Mouse (Mus musculus) lung, adult 2 months (tissue): ENCODE results near the gene Zg16. TPM values are rescaled to one million over a fixed set of nuclear protein-coding genes. Genes with fewer than 3 reads are reported as not detected.
"Not testable (repeated sequence)": the region's sequence is repeated elsewhere in the genome, so short reads cannot be mapped to it uniquely, and the experiment has no call there.

ENCODE experiments used
- DNase-seq: peaks from one replicate; pipeline ENCODE4 v3.0.0; 2022
- H3K4me1 ChIP-seq: fragments of 200-500 bp; 2 replicates; pipeline ENCODE4 v1.6.1; 2011; ENCODE audit warnings: low read length; ENCODE audit not compliant: control insufficient read depth, insufficient read depth
- H3K4me3 ChIP-seq: fragments of 200-500 bp; replicated peaks from 2 replicates; pipeline ENCODE3; 2011; ENCODE audit warnings: low read depth, mild to moderate bottlenecking, control low read depth, low read length; ENCODE audit errors: extremely low read depth
- CTCF ChIP-seq: fragments of 200-500 bp; IDR thresholded peaks from 2 replicates; pipeline ENCODE4 v1.5.1; 2011; ENCODE audit warnings: mild to moderate bottlenecking, low read length, control low read depth; ENCODE audit not compliant: insufficient read depth
- POLR2A ChIP-seq: fragments of 200-500 bp; IDR thresholded peaks from 2 replicates; pipeline ENCODE4 v1.6.1; 2011; ENCODE audit warnings: low read depth, mild to moderate bottlenecking, control low read depth, low read length, borderline replicate concordance; ENCODE audit errors: extremely low read depth
- WGBS: fragments of 180-500 bp; shearing (Covaris S2); methylation state at CpG from one replicate; pipeline ENCODE4 v1.1.7; 2018; 5-methylcytosine and 5-hydroxymethylcytosine counted together
- polyA plus RNA-seq: library from polyadenylated mRNA; depleted of rRNA; stranded (reverse); fragments of >200 nt; gene quantifications from 2 replicates; pipeline ENCODE4 v1.2.3, GENCODE M21; 2012; rRNA removed

The Zg16 gene
- 0.37 and 19.0 TPM in 2 replicates for polyA plus RNA-seq

DNA sequence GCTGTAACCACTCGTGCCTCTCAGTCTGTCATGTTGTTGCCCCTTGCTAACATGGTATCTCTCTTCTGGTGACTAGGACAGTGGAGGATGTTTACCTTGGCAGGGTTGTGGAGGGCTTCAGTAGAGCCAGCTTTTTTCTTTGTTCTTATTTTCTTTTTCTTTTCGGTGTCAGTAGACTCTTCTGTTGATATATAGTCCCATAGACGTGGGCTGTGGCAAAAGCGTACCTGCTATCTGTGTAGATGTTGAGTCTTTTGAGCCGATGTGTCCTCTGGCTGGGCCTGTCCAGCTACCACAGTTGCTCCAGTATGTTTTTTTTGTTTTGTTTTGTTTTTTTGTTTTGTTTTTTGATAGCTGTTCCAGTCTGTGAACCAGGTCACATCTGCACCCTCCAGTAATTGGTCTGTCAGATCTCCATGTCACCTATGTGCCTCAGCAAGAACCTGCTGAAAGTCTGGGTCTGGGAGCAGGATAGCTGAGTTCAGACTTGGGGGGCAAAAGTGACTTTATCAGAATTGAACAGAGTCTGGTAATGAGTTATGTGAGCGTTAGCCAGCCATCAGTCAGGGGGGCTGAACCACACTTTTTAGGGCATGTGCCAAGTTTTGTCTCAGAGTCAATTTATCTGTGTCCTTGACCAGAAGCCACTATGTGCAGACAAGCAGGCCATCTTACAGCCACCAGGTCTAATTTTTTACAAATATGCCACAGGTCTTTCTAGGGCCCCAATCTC, at the start of gene Zg16:
Zg16 (minus strand) TSS at position 51 of the 733 bp plus-strand sequence.
- 64% methylated on average over 6 of the region's 6 CpGs for WGBS
- H3K4me3 ChIP-seq = not testable (repeated sequence)

DNA sequence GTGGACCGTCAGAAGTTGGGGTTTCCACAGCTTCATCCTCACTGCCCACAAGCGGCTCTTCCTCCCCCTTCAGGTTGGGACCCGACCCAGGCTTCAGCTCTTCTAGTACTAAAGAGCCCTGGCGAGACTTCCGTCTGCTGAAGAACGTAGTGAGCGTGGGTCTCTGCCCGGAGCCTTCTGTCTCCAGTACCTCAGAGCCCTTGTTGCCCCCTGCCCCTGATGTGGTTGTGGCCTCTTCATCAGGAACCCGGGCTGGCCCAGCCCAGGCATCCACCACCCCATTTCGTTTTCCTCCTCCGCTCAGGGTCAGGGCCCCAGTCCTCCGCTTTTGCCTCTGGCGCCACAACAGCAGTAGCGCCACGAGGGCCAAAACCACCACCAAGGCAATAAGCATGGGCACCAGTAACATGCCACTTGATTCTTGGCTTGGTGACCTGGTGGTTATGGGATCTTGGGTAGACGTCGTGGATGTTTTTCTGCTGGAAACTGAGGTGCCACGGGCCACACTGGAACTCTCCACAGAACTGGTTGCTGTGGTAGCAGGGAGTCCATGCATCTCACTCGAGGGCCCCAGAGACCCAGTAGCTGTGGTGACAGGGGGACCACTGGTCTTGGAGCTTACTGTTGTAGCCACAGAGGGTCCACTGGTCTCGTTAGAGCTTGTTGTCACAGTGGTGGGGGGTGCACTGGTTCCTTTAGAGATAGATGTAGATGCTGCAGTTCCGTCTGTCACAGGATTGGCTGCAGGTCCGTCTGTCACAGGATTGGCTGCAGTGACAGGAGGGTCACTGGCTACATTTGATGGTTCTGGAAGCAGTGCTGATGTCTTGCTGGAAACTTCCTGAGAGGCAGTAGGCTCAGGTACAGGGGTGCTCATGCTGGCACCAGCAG, 49.3 kb upstream of the Zg16 start:
- H3K4me1 ChIP-seq = no peaks in the 10 kb centered on the region
- WGBS = 74% methylated on average over 22 of the region's 22 CpGs
- H3K4me3 ChIP-seq = no peak overlapping the region
- no peak for DNase-seq
- no peak for TF ChIP-seq POLR2A
- no peak for TF ChIP-seq CTCF

More for the DNA sequence above, at the start of gene Zg16:
- H3K4me1 ChIP-seq, DNase-seq: not testable (repeated sequence)

DNA sequence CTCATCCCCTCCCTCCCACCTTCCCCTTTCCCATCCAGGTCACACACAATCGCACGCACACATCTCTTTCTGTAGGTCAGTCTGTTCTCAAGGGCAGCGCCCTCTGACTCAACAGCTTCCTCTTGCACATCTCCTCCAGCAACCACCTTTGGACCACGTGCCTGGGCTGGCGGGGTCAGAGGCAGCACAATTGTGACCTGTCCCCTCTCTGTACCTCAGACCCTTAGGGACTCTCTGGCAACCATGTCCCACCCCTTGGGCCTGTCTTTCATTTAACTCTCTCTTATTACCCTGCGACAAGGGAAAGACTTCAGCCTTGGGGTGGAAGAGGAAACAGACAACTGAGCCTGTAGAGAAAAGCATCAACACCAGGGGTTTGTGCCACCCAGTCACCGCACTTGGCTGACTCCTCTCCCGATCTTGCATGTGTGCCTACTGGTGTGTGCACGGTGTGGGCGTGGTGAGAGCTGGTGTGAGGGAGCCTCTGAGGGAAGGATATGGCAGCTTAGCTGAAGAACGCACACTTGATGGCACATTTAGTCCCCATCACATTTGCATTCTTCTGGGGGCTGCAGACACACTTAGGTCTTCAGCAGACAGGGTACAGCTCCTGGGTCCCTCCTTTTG, 47.8 kb upstream of the Zg16 start:
- DNase-seq = no peak
- Histone ChIP-seq H3K4me1 (no peaks in the 10 kb centered on the region), H3K4me3 (no peak overlapping the region)
- no peak for TF ChIP-seq POLR2A
- TF ChIP-seq CTCF = no peak
- 70% methylated on average over 11 of the region's 11 CpGs for WGBS

DNA sequence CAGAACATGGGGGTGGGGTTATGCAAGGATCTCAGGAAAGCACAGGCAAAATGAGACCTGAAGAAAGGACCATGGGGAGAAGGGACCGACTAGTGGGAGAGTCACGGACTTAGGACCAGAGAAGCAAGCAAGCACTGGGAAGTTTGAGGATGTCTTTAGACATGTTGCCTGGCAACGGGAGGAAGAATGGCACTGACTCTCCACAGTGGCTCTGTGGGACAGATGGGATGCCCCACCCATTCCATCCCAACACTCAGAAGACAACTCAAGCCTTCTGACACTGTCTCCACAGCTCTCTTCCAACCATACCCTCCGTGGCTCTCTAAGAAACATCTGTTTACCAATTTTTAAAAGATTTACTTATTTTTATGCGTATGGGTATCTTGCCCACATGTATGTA, 46.0 kb upstream of the Zg16 start:
- 66% methylated on average over 5 of the region's 5 CpGs for WGBS
- Histone ChIP-seq H3K4me3 (no peak overlapping the region), H3K4me1 (no peaks in the 10 kb centered on the region)
- no peak for DNase-seq
- TF ChIP-seq CTCF (no peak), POLR2A (no peak)

DNA sequence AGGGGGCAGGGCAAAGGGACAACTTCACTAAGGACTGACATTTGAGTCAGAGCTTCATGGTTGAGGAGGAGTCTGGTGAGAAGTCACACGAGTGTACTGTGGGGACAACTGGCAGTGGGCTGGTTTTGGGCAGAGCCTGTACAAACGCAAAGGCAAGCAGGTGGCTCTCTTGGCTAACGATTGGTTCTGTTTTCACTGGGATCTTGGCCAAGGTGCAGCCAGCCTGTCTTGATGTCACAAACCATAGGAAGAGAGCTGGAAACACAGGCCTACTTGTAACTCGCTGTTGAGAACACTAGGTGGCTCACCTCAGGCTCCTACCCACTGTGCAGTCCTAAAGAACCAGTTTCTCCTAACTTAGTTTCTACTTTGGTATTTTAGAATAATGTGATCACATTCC, 42.5 kb upstream of the Zg16 start:
- TF ChIP-seq CTCF (peak; percentile 39; the same call in 1 of the 2 replicates), POLR2A (no peak)
- H3K4me1 ChIP-seq = no peaks in the 10 kb centered on the region
- no peak overlapping the region for H3K4me3 ChIP-seq
- DNase-seq = no peak
- WGBS = 8% methylated on average over 4 of the region's 4 CpGs

DNA sequence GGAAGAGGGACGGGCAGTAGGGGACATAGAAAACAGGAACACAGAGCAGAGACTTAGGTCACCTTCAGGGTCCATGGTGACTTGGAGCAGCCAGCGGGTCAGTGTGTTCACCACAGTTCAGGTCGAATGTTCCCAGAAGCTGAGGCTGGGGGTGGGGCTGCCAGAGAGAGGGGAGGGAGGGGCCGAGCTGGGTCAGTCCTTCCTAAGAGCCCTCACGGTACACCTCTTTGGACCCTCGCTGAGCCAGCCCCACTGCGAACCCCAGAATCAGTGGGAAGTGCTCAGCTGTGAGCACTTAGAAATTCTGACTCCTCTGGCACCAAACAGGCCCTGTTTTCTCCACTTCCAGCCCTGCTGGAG, 34.8 kb upstream of the Zg16 start, which contains the start of gene Qprt:
Qprt (minus strand) TSS at position 316 of the 360 bp plus-strand sequence.
- no peak within 1 kb of the TSS for H3K4me3 ChIP-seq
- no peaks in the 10 kb centered on the region for H3K4me1 ChIP-seq
- 33% methylated on average over 7 of the region's 7 CpGs for WGBS
- no peak for DNase-seq
- TF ChIP-seq CTCF (no peak), POLR2A (no peak)

DNA sequence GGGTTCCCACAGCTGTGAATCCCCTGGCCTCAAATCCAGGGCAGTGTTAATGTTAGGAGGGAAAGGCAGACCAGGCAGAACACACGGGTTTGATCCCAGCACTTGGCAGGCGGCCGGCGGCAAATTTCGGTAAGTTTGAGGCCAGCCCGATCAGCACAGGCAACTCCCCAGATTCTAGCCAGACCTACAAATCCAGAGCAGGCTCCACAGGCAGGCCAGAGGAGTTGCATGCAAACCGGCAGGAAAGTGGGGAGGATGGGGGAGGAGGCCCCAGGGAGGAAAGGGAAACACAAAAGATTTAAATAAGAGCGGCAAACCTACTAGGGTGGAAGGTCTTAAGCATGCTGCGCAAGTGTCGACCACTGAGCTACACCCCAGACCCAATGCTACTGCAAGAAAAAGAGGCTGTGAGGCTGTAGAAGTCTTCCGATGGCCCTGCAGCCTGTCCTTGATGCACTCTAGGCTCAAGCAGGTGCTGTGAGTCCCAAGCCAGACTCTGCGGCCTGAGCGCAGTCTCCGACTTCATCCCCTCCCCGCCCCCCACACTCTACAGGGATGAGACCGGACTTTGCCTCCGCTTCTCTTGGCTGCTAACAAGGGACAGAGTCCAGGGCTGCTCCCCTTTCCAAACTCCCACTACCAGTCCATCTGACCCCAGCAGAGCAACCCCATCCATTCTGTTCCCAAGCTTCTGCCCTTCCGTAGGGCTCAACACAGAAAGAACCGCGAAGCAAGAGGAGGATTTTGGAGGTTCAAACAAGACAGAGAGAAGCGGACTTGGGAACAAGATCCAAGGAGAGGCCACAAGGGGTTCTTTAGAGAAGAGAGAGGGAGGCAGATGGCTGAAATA, 34.2 kb upstream of the Zg16 start:
- H3K4me3 ChIP-seq = no peak overlapping the region
- WGBS = 39% methylated on average over 21 of the region's 21 CpGs
- DNase-seq = no peak
- no peak for TF ChIP-seq POLR2A
- no peak for TF ChIP-seq CTCF
- no peaks in the 10 kb centered on the region for H3K4me1 ChIP-seq

DNA sequence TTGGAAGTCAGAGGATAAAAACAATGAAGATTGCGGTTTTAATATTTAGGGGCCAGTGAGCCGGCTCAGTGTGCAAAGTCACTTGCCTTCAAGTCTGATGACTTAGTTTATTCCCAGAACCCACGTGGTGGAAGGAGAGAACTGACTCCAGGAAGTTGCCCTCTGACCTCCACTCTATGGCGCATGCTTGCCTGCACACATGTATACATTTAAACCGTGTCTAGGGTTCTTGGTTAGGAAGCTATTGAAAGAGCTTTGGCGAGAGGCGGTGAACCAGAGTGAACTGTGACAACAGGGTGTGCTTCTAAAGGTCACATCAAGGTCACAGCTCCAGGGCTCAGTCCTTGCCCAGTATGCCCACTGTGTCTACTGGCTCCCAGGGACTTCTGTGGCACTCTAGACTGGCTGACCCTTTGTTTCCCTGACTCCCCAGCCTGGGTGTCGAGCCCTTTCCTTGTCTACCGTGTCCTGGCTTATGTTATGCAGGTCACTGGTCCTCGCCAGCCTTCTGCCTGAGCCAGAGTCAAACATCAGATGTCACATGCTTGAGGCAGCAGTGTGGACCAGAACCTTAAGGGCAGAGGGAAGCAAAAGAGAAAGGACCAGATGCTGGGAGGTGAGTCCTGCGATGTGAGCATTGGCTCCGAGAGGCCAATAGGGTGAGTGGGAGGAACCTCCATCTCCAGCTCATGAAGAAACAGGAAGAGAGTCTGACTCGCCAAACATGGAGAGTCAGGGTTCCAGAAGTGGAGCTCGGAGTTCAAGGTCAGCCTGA, 31.7 kb upstream of the Zg16 start:
- no peaks in the 10 kb centered on the region for H3K4me1 ChIP-seq
- WGBS = 47% methylated on average over 14 of the region's 14 CpGs
- H3K4me3 ChIP-seq = no peak overlapping the region
- no peak for DNase-seq
- TF ChIP-seq POLR2A (no peak), CTCF (no peak)
